Mouse (Mus musculus) ES-E14 (cell line): Measurements from ENCODE around the gene Hoxd13. TPM values are rescaled to one million over a fixed set of nuclear protein-coding genes. Genes with fewer than 3 reads are reported as not detected.
A peak's percentile ranks its signal among the peaks of the same experiment; 100 is the strongest.

ENCODE experiments used
- DNase-seq: peaks from one replicate; pipeline ENCODE4 v3.0.0-alpha.2; 2013; ENCODE audit warnings: low read depth, low spot score
- H3K27ac ChIP-seq: 2 replicates; pipeline ENCODE4 v1.5.1; 2012; ENCODE audit warnings: low read depth, mild to moderate bottlenecking, low read length, moderate library complexity, mixed read lengths; ENCODE audit not compliant: poor library complexity, insufficient read depth, severe bottlenecking
- H3K36me3 ChIP-seq: 2 replicates; pipeline ENCODE4 v1.6.1; 2012; ENCODE audit warnings: mild to moderate bottlenecking, low read length, moderate library complexity, mixed read lengths; ENCODE audit not compliant: control insufficient read depth, poor library complexity, insufficient read depth, severe bottlenecking
- H3K4me1 ChIP-seq, 2 experiments: fragments of 150-350 bp in 1 of 2; sonication (generic) in 1 of 2; 2 replicates each; pipeline ENCODE4 v1.6.1; 2012; ENCODE audit warnings: low read length in 2 of 2, mild to moderate bottlenecking in 1 of 2, mixed read lengths in 1 of 2; ENCODE audit not compliant: control insufficient read depth in 2 of 2, insufficient read depth in 2 of 2, poor library complexity in 1 of 2
- H3K4me3 ChIP-seq, 2 experiments: fragments of 150-350 bp in 1 of 2; sonication (generic) in 1 of 2; 2 replicates each; pipeline ENCODE4 v1.5.1; 2012; ENCODE audit warnings: low read length in 2 of 2, low read depth in 1 of 2, mild to moderate bottlenecking in 1 of 2, mixed read lengths in 1 of 2; ENCODE audit not compliant: insufficient read depth in 1 of 2, poor library complexity in 1 of 2, severe bottlenecking in 1 of 2
- H3K9ac ChIP-seq: 2 replicates; pipeline ENCODE4 v1.6.1; 2012; ENCODE audit warnings: low read depth, mild to moderate bottlenecking, low read length, mixed read lengths; ENCODE audit not compliant: poor library complexity, insufficient read depth, severe bottlenecking
- H3K9me3 ChIP-seq: fragments of 150-350 bp; sonication (generic); 2 replicates; pipeline ENCODE4 v1.6.1; 2012; ENCODE audit warnings: low read depth, mild to moderate bottlenecking, low read length; ENCODE audit not compliant: control insufficient read depth, insufficient read depth
- CHD2 ChIP-seq: IDR thresholded peaks from 2 replicates; pipeline ENCODE4 v1.6.1; 2014; ENCODE audit warnings: mild to moderate bottlenecking, low read depth, low read length, inconsistent platforms
- HCFC1 ChIP-seq: IDR thresholded peaks from 2 replicates; pipeline ENCODE4 v1.6.1; 2012; ENCODE audit warnings: low read length, inconsistent platforms, borderline replicate concordance; ENCODE audit not compliant: insufficient read depth
- MAFK ChIP-seq: IDR thresholded peaks from 2 replicates; pipeline ENCODE4 v1.6.1; 2014; ENCODE audit warnings: mild to moderate bottlenecking, low read depth, low read length, inconsistent platforms; ENCODE audit not compliant: insufficient read depth
- ZC3H11A ChIP-seq: IDR thresholded peaks from 2 replicates; pipeline ENCODE4 v1.6.1; 2012; ENCODE audit warnings: low read depth, mild to moderate bottlenecking, inconsistent platforms, low read length, borderline replicate concordance
- ZNF384 ChIP-seq: IDR thresholded peaks from 2 replicates; pipeline ENCODE4 v1.6.1; 2012; ENCODE audit warnings: low read depth, low read length, inconsistent platforms
- in situ Hi-C, 2 experiments: fragments of 600-800 bp; cut with MboI; formaldehyde crosslinking; loops; one replicate each; pipeline ENCODE4 v1.15.1; 2025; ENCODE audit warnings: low sequenced_read_pairs in 2 of 2, inconsistent platforms in 1 of 2; ENCODE audit not compliant: unreplicated experiment in 2 of 2
- total RNA-seq: library from RNA; depleted of rRNA; stranded (reverse); fragments of 300-350 nt; gene quantifications from 2 replicates; pipeline ENCODE4 v1.2.3, GENCODE M21; 2012; rRNA removed

Gene Hoxd13
- 0.26 and 0.98 TPM in 2 replicates for total RNA-seq

GRCm38 (mm10) chr2:74667842-74668357 lies at the start of gene Hoxd13:
TSS of gene Hoxd13 (plus strand) at chr2:74668310.
- Histone ChIP-seq H3K9me3 (no peaks in the 10 kb centered on the region), H3K4me3 (peak within 1 kb of the TSS; percentile 39 to 65; a peak in 3 of 4 replicates), H3K36me3 (no peaks in the 10 kb centered on the region), H3K9ac (peak within 1 kb of the TSS; percentile 68), H3K27ac (no peak within 1 kb of the TSS), H3K4me1 (peaks cover 0 to 3% of the 10 kb centered on the region in 2 experiments; a peak in 1 of 4 replicates)
- DNase-seq = no peak
- TF ChIP-seq CHD2 = no peak
- TF ChIP-seq ZNF384 = no peak
- no peak for TF ChIP-seq ZC3H11A
- TF ChIP-seq MAFK = no peak
- in situ Hi-C loops = loop anchor here (10.0 to 25.0 kb wide), 3 partner anchors 606 to 1393 kb away; partner anchors contain the start of gene Sp9 (in 1 of the 2)

- H3K4me1 ChIP-seq = no peaks in the 10 kb centered on the region
- in situ Hi-C loops = no loop called here
- no peak overlapping the region for H3K4me3 ChIP-seq
- no peak for DNase-seq
- H3K36me3 ChIP-seq = no peaks in the 10 kb centered on the region
- no peaks in the 10 kb centered on the region for H3K9me3 ChIP-seq
- H3K9ac ChIP-seq = no peak overlapping the region
- TF ChIP-seq HCFC1 (no peak), ZNF384 (no peak), ZC3H11A (no peak)
- no peak overlapping the region for H3K27ac ChIP-seq
Measured at GRCm38 (mm10) chr2:74619676-74620246, 48.3 kb upstream of the Hoxd13 start.

- Histone ChIP-seq H3K4me1 (no peaks in the 10 kb centered on the region), H3K9me3 (no peaks in the 10 kb centered on the region), H3K27ac (no peak overlapping the region), H3K4me3 (no peak overlapping the region), H3K36me3 (no peaks in the 10 kb centered on the region), H3K9ac (no peak overlapping the region)
- TF ChIP-seq HCFC1 (no peak), CHD2 (no peak), ZC3H11A (no peak), MAFK (no peak), ZNF384 (no peak)
- in situ Hi-C loops = no loop called here
- no peak for DNase-seq
Measured at GRCm38 (mm10) chr2:74620368-74620767, 47.7 kb upstream of the Hoxd13 start.

- no peaks in the 10 kb centered on the region for H3K9me3 ChIP-seq
- H3K4me1 ChIP-seq = no peaks in the 10 kb centered on the region
- peak; percentile 33 for DNase-seq
- H3K27ac ChIP-seq = no peak overlapping the region
- in situ Hi-C loops = no loop called here
- no peaks in the 10 kb centered on the region for H3K36me3 ChIP-seq
- TF ChIP-seq MAFK (no peak), HCFC1 (no peak), ZNF384 (no peak), ZC3H11A (no peak), CHD2 (no peak)
- H3K9ac ChIP-seq = no peak overlapping the region
- H3K4me3 ChIP-seq = no peak overlapping the region
Measured at GRCm38 (mm10) chr2:74635412-74635811, 32.7 kb upstream of the Hoxd13 start.

- H3K9me3 ChIP-seq = no peaks in the 10 kb centered on the region
- H3K36me3 ChIP-seq = no peaks in the 10 kb centered on the region
- no peak overlapping the region for H3K27ac ChIP-seq
- no peaks in the 10 kb centered on the region for H3K4me1 ChIP-seq
- no peak for DNase-seq
- no peak overlapping the region for H3K4me3 ChIP-seq
- H3K9ac ChIP-seq = no peak overlapping the region
- TF ChIP-seq ZNF384 (no peak), HCFC1 (no peak), MAFK (no peak), CHD2 (no peak), ZC3H11A (no peak)
- in situ Hi-C loops = loop anchor here in 1 of 2 experiments (10.0 kb wide), 1 partner anchor 578 kb away; no protein-coding TSS in a partner anchor
Measured at GRCm38 (mm10) chr2:74642431-74642830, 25.7 kb upstream of the Hoxd13 start.
